Mouse (Mus musculus): ENCODE measurements at regions not wholly inside any gene's neighbourhood (a gene's known extent, or its start where the extent isn't known, plus 50 kb on each side); places are given as distances from the start of the nearest gene placed in this dataset.

DNA sequence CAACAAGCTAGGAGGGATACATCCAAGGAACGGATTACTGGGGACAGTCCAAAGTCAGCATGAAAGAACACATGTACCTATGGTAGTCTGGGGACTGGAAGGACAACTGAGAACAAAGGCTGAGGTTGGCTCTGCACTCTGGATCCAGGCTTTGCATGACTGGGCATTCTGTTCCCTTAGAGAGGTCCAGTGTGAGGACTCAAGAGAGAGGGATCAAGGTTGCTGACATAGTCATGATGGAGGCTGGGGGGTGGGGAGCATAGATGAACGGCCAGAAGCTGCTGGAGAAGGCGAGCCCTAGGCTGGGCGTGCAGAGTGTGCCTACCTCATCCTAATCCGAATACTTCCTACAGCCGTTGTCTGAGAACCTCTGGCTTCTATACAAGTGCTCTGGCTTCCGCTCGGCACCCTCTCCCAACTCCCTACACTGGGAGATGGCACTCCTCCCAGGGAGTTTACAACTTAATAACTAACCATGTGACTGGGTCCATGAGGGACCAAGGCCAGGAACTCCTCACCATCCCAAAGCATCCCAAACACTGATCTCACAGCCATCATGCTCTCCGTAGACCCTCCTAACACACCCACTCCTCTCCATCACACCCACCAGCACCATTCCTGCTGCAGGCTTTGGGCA lies 75.7 kb upstream of the Tle3 start:
- TF ChIP-seq CTCF (IDR thresholded peaks at IDR 0.05; ENCODE audit: extremely low read depth, insufficient read length, insufficient replicate concordance, low read depth, low read length) (no peak), POLR2A (IDR thresholded peaks at IDR 0.05; ENCODE audit: low read depth, low read length) (no peak)
